Mouse (Mus musculus) spleen, adult 2 months (tissue): ENCODE data around the gene Ptprk.
A peak's percentile ranks its signal among the peaks of the same experiment; 100 is the strongest.

Experiments used
- CTCF ChIP-seq: fragments of 200-500 bp; IDR thresholded peaks from 2 replicates; pipeline ENCODE4 v1.5.1; 2011; ENCODE audit warnings: mild to moderate bottlenecking, inconsistent platforms; ENCODE audit not compliant: insufficient read depth, insufficient read length, insufficient replicate concordance; ENCODE audit errors: extremely low read depth
- POLR2A ChIP-seq: fragments of 200-500 bp; IDR thresholded peaks from 2 replicates; pipeline ENCODE4 v1.6.1; 2011; ENCODE audit warnings: low read depth, low read length, inconsistent platforms

DNA sequence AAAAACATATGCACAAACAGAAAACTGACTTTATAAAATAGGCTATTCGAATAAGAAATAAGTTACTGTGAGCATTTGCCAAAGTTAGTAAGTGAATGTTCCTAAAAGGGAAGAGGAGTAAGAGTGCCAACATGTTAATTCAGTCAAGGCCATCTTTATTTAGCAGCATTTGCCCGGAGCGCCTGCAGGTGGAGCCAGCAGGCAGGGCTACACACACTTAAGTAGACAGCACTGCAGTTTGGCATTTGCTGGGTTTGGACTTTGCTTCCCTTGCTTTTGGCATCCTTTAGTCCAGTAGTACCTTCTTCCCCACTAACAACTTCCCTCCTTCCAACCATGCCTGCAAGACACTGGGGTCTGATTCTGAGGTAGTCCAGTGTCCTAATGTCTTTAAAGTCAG lies 411.0 kb downstream of the Ptprk start:
- TF ChIP-seq POLR2A, result no peak
- peak; percentile 75; the same call in 1 of the 2 replicates for TF ChIP-seq CTCF
